Mouse (Mus musculus): ENCODE results near the gene Atp5g1.

Atp5g1 gene

DNA sequence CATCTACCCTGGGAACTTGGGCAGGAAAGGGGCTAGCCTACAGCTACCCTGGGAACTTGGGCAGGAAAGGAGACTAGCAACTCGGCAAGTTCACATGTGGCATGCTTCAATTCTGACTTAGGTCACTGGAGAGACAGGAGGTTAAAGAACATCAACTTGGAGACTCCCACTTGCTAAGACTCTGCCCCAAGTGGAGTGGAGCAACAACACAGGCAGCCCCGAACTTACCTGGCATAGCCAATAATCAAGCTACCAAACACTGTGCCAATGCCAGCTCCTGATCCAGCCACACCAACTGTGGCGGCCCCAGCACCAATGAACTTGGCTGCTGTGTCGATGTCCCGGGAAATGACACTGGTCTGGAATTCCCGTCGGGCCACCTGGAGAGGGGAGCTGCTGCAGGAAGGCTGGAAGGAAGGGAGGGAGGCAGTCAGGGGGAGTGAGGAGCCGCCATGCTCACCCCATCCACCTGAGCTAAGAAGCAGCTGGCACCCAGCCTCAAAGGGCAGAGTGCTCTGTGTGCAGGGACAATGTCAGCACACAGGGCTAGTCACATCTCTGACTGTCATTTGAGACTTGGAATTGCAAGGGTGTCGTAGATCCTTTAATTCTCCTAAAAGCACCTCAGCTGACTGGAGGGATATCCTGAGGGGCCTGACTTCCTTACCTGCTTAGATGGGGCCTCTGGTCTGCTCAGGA is 2.0 kb downstream of the Atp5g1 start:
- no peak for DNase-seq (ENCODE audit: low spot score in 2 of 2)

DNA sequence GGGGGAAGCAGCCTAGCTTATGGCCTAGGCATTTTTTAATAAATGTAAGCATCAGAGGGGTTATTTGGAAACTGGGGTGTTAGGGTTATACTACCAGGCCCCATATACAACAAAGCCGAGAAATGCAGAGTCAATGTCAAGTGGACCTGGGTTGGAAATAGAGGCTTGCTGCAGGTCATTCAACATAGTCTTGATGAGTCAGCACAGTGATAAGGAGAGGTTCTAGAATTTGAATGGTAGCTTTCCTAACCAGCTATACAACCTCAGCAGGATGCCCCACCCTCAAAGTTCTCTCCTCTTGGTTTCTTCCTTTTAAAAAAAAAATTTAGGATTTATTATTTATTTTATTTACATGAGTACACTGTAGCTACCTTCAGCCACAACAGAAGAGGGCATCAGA is 4.5 kb downstream of the Atp5g1 start:
- no peak for DNase-seq (ENCODE audit: low spot score in 2 of 2)

DNA sequence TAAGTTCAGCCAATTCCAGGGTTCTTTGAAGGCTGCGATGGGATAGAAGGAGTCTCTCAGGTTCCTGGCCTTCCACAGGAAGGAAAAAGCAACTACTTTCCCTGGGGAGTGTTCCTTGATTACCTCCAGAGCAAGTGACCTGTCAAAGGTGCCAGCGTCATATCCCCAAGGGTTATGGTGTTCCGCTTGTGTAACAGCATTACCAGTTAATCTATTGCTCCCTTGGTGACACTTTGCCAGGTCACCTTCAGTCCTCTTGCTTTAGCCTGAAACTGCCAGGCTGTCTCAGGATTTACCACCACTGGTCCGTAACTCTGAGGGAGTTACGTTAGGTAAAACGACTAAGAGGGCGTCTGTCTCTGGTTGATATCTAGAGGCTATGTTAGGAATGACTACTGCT is 5.1 kb downstream of the Atp5g1 start:
- DNase-seq (ENCODE audit: low spot score in 2 of 2) = no peak

DNA sequence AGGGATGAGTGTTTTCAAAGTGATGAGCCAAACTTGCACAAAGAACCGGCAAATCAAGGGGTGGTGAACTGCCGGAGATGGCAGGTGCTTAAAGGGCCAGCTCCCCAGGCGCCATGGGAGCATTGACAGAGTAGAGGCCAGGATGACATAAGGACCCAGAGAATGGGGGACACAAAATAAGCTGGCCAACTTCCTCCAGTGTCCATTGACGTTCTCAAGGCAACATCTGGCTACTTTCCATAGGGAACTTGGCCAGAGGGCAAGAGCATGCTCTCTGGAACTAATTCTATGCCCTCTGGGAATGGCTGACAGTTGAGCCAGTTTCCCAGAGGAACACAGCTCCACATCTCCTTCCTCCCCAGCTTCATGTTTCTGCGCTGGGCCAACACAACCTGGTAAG is 7.2 kb downstream of the Atp5g1 start:
- no peak for DNase-seq (ENCODE audit: low spot score in 2 of 2)

DNA sequence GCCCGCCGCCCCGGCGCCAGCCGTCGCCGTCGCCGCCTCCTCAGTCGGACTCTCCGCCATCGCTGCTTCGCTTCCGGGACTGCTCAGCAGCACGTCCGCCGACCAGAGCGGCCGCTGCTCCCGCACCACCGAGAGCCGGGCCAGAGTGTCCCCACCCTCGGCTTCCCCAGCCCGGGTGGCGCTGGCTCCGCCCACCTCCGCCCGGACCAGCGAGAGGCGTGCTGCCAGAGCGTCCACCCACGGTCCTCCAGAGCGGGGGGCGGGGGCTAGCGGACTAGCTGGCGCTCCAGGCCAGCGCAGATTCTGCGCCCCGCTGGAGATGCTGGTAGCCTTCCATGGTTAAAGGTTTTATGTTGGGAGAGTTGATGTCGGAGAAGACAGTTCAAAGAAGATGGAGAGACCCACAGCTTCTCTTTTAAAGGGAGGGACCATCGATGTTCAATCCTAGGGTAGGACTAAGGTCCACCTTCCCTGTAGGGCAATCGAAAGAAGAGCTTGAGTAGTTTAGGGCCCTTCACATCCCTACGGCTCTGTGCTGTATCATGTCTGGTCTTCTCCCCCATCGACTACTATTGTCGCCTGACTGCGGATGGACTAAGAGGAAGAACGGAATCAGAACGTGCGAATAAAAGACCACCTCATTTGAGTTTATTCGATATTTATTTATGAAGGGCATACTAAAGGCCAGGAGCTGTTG is 10.1 kb downstream of the Atp5g1 start, which contains the start of gene Ube2z:
Ube2z (minus strand) TSS at position 174 of the 697 bp plus-strand sequence.
- peak; percentile 96 to 97 for DNase-seq (ENCODE audit: low spot score in 2 of 2)

DNA sequence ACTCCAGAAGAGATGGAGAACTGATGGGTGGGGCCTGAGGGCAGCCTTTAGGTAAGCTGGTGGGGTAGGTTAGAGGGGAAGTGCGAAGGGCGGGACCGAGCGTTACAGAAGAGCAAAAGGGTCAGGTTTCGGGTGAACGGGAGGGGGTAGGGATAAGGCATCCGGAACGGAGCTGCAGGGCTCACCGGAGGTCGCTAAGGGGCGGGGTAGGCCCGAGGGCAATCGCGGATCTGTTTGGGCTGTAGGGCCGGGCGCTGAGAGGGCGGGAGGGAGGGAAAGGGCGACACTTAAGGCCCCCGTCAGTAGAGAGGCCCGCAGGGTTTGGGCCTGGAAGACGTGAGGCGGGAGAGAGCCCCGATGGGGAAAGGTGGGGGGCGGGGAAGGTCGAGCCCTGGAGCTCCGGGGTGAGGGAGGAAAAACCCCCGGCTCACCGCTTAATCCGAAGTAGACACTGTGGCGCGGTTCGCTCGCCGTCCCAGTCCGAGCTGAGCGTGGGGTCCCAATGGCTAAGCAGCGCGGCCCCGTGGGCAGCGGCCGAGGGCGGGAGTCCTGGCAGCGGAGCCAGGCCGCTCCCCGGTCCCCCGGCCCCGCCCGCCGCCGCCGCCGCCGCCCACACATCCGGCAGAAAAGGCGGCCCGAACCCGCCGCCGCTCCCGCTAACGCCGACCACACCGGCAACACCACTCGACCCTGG is 10.8 kb downstream of the Atp5g1 start:
- peak; percentile 32 to 46 for DNase-seq (ENCODE audit: low spot score in 2 of 2)

DNA sequence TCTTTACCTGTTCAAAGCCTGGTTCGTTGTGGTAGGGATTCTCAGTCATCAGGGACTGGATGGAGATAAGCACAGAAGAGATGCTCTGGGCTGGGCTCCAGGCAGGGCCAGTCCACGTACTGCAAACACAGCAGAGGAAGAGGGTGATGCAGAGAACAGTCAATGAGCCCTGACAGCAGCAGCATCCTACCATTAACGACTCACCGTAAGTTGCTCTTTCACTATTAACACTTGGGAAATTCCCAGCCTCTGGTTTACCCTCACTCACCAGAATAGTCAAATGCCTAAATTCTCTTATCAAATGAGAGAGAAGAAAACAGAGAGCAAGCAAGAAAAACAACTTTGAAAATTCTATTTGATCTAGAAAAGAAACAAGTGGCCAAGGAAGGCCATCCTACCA is 17.2 kb downstream of the Atp5g1 start:
- DNase-seq (ENCODE audit: low spot score in 2 of 2) = no peak

DNA sequence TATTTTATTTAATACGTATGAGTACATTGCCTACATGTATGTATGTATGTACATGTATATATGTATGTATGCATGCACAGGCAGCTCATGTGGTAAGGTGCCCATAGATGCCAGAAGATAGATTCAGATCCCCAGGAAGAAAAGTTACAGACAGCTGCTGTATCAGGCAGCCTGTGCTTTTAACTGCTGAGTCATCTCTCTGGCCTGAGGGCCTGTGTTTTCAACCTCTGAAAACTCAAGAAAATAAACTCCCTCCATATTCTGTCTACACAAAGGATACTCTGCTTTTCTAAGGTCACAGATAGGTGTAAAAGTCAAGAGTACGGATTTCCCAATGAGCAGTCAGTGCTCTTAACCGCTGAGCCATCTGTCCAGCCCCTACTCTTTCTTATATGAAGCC is 24.6 kb downstream of the Atp5g1 start:
- DNase-seq (ENCODE audit: low spot score in 2 of 2) = no peak

DNA sequence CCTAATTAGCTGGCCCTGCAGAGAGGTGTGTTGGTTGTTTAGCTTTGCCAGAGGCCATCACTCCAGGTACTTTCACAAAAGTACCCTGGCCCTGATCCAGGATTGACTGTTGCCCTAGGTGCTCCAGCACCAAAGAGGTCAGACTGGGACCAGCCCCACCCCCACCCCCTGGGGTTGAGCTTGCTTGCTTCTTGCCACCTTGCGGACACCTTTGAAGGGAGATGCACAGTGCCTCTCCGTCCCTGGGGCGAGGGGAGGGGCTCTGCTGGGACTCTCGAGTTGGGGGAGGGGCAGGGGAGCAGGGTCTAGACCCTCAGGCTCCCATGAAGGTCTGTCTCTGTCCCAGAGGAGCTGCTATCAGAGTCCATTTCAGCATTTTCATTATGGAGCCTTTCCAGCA is 25.5 kb downstream of the Atp5g1 start:
- DNase-seq (ENCODE audit: low spot score in 2 of 2) = no peak

DNA sequence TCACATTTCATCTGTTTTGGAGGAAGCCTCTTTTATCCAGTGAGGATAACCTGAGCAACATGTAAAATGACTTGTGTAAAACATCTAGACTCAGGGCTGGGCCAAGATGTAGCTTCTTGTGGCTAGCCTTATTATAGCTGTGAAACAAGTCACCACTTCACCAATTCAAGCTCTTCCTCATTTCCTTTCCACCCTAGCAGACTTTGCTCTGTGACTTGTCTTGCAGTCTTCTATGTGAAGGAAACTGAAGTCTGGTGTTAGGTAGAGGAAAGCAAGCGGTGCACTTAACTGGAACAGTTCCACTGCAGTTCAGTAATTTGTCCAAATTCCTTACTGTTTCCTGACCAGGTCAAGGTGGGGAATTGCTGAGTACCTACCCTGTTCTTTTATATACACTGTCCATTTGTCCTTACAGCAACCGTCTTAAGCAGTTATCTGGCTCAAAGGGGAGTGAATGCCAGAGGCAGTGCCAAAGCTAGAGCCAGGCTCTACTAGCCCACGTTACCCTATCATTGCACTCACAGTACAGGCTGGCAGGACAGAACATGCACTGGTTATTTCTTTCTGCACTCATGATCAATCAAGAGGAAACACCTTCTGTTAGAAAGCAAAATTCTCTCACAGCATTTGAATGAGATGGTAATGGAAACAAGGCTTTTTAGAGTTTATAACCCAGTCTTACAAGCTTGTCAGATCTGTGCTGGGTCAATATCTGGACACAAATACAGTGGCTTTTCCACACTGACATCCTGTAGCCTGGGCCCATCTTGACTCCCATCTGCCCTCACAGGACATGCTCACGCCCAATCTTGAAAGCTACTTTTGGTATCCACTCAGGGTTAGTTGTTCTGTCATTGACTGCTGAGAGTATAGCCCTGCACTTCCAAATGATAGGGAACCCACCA is 27.7 kb downstream of the Atp5g1 start:
- DNase-seq (ENCODE audit: low spot score in 2 of 2) = no peak

DNA sequence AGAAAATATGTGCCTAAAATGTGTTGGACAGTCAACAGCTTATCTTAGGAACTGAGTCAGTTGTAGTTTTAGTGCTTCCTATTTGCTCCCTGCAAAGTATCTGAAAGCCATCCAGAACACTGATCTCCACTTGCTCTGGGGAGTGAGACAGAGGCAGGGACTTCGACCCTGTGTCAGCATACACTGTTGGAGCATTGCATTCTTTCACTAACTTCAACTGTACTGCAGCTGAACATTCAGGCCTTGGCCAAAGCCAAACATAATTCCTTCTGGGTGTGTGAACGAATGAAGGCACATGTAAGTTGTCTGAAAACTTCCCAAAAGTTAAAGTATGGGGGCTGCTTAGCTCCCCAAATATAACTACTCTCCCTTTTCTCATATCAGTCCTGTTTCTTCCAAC is 28.7 kb downstream of the Atp5g1 start:
- no peak for DNase-seq (ENCODE audit: low spot score in 2 of 2)

DNA sequence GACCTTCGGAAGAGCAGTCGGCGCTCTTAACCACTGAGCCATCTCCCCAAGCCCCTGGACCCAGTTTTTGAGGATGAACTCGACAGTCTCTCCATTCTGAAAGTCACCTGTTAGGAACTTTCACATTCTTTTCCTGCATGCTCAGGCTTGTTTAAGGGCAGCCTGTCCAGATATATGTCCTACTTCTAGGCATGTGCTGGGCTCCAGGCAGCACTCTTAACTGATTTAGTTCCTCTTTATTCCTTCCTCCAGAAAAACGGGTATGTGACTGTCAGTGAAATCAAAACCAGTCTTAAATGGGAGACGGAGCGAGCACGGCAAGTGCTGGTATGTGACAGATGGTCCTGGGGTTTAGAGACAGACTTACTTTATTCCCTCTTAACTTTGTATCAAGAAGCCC is 29.4 kb downstream of the Atp5g1 start:
- no peak for DNase-seq (ENCODE audit: low spot score in 2 of 2)

DNA sequence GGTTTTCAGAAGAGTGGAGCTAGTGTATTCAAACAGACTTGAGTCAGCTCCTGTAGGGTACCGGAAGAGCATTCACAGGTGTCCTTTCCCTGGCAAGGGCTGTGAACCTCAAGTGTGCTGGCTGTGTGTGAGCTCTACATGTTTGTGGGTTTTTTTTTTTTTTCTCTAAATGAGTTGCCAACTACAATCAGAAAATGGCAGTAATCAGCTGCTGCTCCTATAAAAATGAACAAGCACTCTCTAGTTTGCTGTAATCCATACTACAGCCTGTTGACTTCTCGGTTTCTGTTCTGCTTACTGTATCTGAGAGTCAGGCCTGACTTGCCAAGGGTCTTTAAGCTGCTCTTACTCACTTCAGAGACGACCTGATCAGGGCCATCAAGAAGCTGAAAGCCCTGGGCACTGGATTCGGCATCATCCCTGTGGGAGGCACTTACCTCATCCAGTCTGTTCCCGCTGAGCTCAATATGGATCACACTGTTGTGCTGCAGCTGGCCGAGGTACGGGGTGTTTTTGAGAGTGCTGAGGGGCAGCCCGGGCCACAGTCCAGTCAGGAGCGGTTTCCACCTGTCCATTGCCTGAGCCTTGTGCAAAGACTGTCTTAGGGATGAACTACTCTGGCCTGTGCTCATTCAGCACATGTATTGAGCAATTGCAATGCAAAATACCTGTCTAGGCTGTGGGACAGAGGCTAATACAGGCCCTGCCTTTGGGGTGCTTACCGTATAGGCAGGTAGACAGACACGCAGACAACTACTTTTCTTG is 30.5 kb downstream of the Atp5g1 start:
- DNase-seq (ENCODE audit: low spot score in 2 of 2) = no peak

DNA sequence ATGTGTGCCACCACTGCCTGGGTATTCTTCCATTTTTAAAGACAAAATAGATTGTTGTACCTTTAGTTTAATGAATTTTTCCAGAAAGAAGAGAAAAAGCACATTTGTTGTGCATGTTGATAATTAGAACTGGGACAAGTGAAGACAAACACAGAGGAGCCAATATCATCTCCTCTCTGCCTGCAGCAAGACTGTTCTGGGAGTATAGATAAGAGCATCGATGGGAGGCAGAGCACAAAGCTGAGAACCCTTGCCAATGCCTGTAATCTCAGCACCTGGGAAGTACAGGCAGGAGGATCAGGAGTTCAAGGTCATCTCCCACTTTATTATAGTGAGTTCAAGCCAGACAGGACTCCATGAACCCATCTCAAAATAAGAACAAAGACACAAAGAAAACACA is 36.9 kb downstream of the Atp5g1 start:
- DNase-seq (ENCODE audit: low spot score in 2 of 2) = no peak

DNA sequence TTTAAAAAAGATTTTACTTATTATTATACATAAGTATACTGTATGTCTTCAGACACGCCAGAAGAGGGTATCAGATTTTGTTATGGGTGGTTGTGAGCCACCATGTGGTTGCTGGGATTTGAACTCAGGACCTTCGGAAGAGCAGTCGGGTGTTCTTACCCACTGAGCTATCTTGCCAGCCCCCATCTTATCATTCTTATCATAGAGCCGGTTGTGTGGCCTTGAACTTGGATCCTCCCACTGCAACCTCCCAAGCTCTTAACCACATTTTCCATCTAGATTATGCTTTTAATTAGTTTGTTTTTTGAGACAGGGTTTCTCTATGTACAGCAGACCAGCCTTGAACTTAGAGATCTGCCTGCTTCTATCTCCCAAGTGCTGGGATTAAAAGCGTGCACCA is 38.0 kb downstream of the Atp5g1 start:
- DNase-seq (ENCODE audit: low spot score in 2 of 2) = no peak

DNA sequence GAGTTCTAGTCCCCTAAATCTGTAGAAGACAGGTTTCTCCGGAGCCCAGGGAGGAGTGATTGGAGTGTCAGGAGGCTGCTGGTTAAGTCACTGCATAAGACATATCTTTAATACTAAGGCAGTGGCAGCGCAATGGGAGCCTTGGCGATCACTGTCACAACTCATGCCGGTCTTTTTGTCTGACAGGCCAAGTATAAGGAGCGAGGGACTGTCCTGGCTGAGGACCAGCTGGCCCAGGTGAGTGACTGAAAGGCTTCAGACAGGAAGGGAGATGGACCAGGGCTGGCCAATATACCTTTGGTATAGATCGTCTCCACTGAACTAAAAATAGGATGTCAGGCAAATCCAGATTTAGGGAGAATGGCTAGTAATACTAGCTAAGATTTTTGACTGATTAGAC is 40.3 kb downstream of the Atp5g1 start:
- peak; percentile 7 to 23 for DNase-seq (ENCODE audit: low spot score in 2 of 2)

DNA sequence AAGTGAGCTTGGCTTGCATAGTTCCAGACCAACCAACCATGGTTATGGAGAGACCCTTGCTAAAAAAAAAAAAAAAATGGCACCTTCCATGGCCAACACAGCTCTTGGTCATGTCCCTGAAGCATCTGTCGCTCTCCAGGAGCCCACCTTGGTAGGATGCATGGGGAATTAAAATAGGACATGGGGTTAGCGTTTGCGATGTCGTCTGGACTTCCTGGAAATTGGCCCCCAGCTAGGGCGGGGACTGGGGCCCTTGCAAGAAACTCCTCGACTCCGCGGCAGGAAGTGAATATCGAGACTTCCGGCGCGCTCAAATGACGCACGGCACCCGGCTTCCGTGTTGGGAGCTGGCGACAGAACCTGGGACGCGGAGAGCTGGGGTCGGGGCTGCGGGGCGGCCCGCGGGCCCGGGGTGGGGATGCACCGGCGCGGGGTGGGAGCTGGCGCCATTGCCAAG is 40.8 kb downstream of the Atp5g1 start, which contains the start of gene Snf8:
Snf8 (plus strand) TSS at position 290 of the 457 bp plus-strand sequence.
- DNase-seq (ENCODE audit: low spot score in 2 of 2) = peak; percentile 95

DNA sequence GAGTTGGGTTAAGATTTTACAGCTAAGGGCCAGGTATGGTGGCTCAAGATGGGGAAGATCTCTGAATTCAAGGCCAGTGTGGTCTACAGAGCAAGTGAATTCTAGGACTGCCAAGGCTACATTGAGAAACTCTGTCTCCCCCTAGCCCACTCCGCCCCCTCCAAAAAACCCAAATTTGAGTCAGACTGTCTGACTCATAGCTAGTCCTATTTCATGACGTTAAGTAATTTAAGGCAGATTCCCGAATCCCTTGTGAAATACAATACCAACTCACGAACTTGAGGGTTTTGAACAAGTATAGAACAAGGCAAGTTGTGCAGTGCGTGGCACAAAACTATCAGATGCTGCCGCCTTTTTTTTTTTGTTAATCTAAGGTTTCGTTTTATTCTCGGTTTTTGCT is 41.4 kb downstream of the Atp5g1 start:
- no peak for DNase-seq (ENCODE audit: low spot score in 2 of 2)

DNA sequence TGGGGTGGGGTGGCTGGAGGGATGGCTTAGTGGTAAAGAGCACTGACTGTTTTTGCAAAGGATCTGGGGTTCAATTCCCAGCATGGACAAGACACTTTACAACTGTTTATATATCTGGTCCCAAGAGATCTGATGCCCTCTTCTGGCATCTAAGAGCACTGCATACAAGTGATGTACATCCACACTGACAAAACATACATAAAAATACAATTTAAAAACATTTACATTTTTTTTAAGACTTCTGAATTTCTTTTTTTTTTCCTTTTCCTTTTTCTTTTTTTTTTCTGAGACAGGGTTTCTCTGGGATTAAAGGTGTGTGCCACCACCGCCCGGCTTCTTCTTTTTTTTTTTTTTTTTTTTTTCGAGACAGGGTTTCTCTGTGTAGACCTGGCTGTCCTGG is 42.2 kb downstream of the Atp5g1 start:
- DNase-seq (ENCODE audit: low spot score in 2 of 2) = no peak

DNA sequence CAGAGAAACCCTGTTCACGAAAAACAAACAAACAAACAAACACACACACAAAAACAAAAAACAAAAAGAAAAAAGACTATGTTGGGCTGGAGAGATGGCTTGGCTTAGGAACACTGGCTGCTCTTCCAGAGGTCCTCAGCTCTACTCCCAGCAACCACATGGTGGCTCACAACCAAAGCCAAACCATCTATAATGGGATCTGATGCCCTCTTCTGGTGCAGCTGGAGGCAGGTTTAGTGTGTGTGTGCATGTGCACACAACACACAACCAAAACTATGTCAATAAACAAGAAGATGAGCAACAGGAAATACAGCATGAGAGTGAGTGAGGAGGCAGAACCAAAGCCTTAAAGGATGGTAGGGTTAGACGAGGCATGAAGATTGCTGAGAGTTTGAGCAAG is 43.8 kb downstream of the Atp5g1 start:
- DNase-seq (ENCODE audit: low spot score in 2 of 2) = no peak

DNA sequence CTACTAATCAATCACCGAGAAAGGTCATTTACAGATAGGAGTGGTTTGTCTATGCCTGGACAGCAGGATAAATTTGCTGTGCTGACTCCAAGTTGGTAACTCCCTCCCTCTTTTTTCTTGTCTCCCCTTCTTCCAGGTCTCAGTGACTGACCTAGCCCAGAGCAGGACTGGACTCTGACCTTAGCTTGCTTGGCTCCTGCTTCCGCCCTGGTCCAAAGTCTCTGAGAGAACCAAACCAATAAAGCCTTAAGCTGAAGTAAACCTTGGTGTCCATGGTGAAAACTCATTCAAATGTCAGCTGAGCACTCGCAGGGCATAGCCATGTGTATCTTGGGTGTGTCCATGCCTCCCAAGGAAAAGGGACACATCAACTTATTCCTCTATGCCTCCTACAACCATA is 44.9 kb downstream of the Atp5g1 start:
- no peak for DNase-seq (ENCODE audit: low spot score in 2 of 2)
